Mouse (Mus musculus) spleen, postnatal 4 days (tissue): ENCODE results near the gene F5.
A peak's percentile ranks its signal among the peaks of the same experiment; 100 is the strongest.

Source experiments
- DNase-seq, 2 experiments: peaks; one replicate each; pipeline ENCODE4 v3.0.0; 2022; ENCODE audit warnings: low spot score in 2 of 2

F5 gene

GRCm38 (mm10) chr1:164151387-164152088 lies at the start of gene F5:
Gene F5, plus strand, starts transcription at chr1:164151838.
- DNase-seq, result no peak

DNA sequence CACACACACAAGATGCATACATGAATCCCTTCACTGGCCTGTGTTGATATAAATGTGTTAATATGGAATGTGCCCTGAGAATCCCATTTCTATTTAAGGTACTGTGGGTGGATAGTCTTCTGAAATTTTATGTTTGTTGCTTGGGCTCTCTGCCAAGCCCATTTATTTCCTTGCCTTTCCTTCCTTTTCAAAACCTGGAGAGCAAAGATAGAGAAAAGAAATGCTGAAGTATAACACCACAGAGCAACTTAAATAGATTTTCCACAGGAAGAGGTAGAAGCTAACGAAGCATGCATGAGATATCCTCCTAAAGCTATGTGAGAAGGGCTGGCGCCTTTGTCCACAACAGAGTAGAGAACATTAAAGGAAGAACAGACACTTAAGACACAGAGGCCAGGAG lies 41.9 kb upstream of the F5 start:
- DNase-seq, result no peak

GRCm38 (mm10) chr1:164110591-164111329 lies 40.9 kb upstream of the F5 start:
- DNase-seq, result no peak

- DNase-seq, result no peak
Measured at GRCm38 (mm10) chr1:164114280-164114679, 37.4 kb upstream of the F5 start.

DNA sequence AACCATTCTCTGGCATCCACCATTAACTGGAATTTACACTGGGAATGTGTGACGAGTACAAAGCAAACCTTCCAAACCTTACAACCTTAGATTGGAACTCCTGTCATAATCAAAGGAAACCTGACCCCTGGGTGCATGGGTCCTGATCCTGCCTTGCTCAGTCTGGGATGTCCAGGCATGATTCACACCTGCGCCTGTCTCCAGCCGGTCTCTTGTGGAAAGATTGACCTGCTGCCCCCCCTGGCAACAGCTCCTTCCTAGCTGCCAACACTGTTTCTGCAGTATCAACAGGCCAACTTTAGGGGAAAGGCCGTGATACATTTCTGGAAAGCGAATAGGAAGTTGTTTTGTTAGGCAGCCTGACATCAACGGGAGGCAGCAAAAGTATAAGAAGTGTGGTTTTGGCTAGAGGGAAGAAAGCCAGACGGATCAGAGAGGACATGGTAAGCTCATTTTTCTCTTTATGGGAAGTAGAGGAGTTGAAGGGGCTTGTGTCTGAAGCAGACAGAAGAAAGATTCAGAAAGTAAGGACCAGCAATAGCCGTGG lies 36.6 kb upstream of the F5 start, which contains the start of gene Selp:
TSS of gene Selp (plus strand) at position 318 of the 547 bp plus-strand sequence.
- no peak for DNase-seq

DNA sequence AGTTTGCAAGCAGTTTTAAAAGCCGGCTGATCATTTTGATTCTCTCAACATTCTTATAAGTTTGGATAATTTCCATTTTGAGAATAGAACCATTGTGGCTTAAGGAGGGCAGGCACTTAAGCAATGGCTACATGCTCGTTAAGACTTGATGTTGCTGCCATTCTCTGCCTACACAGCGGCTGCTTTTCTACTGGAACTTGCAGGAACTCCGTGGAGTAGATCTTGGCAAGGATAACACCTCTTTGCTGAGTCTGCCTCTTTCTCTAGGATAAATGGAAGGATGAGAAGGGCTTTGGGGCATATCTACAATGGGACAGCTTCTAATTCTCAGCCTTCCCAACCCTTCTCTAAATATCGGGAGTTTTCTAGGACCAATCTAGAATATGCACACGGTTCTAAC lies 36.0 kb upstream of the F5 start:
- DNase-seq, result no peak

DNA sequence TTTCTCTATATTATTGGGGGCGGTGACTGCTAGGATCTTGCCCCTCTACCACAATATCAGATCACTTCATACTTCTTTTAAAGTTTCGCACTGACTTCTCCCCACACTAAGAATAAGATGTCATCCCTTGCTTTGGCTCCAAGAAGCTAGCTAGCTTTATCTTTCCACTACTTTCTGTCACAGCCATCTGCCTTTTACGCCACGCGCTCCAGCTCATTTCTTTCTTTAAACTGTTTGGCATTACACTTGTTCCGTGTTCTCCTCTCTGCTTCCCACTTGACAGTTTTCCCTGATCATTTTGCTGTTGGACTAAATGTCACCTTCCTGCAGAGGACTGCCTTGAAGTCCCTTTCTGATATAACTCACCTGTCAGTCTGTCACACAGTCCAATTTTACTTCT lies 33.8 kb upstream of the F5 start:
- no peak for DNase-seq

DNA sequence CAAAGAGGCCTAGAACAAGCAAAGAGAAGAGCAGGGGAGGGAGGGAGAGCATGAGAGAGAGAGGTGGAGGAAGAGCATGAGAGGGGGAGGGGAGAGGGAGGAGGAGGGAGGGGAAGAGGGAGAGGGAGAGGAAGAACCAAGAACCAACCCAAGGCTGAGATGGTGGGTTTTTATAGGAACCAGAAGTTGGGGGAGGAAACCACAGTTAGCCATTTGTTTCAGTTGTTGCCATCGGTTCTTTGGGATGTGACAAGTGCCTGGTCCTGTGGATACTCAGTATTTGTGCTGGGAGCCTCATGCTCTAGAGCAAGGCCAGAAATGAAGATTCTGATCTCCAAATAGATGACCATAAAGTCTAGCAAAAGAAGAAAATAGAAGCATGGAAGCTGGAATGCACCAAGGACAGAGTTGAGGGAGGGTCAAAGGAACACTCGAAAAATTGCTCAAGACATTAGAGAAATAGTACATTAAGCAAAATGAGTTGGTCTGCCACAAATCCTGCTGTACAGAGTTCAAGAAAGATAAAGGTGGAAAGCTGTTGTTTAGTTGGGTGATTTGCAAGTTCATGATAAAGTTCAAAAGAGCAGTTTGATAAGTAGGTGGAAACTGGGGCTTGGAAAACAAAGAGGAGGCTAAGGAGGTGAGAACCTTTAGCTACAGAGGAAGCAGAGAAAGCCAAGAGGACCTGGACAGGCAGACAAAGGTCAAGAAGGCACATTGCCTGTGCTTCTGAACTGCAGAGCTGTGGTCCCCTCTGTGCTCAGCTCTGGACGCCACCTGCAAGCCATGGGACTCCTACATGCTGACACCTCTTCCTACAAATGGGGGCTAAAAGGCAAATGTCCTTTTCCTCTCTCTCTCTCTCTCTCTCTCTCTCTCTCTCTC lies 31.5 kb upstream of the F5 start:
- DNase-seq, result no peak

DNA sequence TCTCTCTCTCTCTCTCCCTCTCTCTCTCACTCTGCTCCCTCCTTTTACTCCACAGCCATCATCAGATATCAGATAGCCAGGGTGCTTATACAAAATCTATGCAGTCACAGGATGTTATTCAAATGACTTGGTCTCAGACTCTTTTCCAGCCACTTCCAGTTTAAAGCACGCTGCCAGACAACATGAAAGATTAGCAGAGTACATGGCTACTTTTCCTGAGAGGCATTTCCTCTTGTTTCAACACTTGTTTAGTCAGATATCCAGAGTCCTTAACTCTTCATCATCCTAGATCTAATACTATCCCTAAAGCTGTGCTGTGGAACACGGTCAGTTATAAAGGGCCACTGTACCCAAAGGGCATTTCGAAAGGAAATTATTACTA lies 30.9 kb upstream of the F5 start:
- no peak for DNase-seq

DNA sequence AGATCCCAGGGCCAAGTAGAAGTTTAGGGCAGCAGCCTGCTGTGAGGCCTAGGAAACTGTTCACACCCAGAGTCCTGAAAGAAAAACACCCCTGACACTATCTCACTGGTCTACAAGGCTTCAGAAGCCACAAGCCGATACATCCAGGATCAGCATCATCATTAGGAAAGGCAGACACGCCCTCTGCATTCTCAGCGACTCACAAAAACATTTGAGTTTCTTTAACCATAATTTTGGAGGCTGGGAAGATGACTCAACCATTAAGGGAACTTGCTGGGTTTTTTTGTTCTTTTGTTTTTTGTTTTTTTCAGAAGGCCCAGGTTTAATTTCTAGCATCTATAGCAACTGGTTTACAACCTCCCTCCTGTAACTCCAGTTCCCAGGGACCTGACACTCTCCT lies 27.8 kb upstream of the F5 start:
- peak in 1 of 2 experiments; percentile 35 for DNase-seq

DNA sequence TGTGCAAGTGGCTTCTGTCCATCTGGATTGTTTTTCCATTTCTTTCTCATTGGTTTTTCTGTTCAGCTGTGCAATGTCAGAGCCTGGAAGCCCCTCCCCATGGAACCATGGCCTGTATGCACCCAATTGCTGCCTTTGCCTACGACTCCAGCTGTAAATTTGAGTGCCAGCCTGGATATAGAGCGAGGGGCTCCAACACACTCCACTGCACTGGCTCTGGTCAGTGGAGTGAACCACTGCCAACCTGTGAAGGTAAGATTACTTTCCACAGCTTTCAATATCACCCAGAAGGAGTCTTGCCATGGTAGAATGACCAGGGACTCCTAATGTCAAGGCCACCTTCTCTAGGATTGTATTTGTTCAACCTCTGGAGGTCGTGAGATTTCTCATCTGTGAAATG lies 21.6 kb upstream of the F5 start:
- no peak for DNase-seq

DNA sequence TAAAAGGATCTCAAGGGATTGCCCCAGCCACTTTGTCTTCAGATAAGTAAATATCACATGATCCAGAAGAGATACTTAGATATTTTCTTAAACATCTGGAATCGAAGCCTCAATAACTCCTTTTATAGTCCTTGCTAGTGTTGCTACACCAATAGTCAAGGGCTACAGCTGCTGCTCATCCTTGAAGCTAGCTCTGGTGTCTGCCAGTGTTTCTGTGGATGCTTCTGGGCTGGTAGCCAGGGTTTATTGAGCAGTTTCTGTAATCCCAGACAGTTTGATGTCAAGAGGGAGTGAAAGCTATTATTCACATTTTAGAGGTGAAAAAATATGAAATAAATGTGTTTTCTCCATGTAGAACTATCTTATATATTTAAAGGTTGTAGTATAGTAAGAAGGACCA lies 19.0 kb upstream of the F5 start:
- DNase-seq, result no peak

GRCm38 (mm10) chr1:164134101-164134500 lies 17.5 kb upstream of the F5 start:
- DNase-seq, result no peak

DNA sequence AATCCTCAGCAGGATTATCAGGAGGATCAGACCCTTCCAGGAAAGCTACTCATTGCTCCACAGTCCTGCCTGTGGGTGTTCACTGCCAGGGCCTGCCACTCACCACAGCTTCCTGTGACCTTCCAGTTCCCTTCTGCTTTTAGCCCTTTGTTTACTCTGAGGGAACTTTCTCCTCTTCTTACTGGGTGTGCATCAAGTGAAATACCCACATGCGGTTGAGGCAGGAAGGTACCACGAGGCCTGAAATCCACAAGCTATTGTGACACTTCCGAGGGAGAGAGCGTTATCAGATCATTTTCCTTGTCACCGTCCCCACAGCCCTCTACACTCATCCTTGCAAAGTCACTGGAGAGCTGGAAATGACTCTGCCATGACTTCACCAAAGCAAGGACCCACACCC lies 16.3 kb upstream of the F5 start:
- DNase-seq, result peak in 1 of 2 experiments; percentile 27

DNA sequence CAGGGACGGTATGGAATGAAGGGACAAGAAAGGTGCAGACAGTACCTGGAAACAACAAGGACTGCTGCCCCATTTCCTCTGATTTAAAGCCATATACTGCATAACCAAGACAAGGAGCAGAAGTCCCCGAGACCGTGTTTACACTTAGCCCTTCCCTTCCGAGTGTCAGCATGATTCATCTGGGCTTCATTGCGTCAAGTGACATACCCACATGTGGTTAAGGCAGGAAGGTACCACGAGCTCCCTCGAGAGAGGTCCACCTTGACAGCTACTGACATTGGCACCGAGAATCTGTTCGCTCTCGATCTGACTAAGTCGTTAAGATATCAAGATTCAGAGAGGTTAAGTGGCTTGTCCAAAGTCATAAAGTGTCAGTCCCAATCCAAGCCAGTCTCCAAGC lies 15.7 kb upstream of the F5 start:
- DNase-seq, result peak in 1 of 2 experiments; percentile 27

GRCm38 (mm10) chr1:164136636-164137035 lies 15.0 kb upstream of the F5 start:
- no peak for DNase-seq

DNA sequence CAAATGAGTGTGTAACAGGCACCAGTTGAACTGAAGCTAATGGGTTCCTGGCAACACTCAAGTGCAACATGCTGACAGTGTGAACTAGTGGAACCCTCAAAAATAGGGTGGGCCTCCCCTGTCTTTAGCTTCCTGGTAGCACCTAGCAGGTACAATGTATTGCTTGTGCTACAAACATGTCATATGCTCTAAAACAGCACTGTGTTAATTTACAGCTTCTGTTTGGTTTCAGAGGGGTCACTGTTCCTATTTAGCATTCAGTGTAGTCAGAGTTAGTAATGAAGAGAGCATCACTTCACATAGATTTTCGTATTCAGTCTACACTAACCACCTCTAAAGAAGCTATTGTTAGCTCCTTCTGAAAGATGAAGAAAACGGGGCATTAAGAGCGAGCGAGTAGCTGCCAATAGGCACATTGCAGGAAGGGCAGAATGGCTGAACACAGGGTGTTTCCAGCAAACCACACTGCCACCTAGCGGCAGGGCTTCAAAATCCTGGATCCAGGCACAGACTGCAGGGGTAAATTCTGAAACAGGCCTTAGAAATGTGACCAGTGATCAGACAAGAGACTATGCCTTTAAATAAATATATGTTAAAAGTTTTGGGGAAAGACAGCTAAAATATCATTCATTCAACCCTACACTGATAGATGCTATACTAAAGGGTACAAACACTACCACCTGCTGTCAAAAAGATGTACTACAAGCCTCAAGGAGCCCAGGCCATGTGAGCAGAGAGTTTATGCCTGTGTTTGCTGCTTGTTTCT lies 13.1 kb upstream of the F5 start:
- peak; percentile 77 to 92 for DNase-seq

- DNase-seq, result no peak
Measured at GRCm38 (mm10) chr1:164139464-164139863, 12.2 kb upstream of the F5 start.

DNA sequence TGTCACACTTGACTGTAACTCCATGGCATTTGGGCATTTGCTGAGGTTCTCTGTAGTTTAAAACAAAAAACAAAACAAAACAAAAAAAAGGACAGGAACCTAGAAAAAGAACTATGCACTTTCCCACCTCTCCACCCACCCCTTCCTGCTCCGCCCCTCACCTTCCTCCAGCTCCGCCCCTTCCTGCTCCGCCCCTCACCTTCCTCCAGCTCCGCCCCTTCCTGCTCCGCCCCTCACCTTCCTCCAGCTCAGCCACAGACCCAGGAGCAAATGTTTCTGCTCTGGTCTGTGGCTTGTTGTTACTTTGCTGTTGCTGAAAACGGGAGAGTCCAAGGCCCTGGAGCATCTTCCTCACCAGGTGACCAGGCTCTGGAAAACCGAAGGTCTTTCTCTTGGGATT lies 2.6 kb upstream of the F5 start:
- DNase-seq, result peak in 1 of 2 experiments; percentile 55

- DNase-seq, result no peak
Measured at GRCm38 (mm10) chr1:164152836-164153235, 1.2 kb downstream of the F5 start.

- DNase-seq, result no peak
Measured at GRCm38 (mm10) chr1:164154983-164155382, 3.3 kb downstream of the F5 start.
